Mouse (Mus musculus) liver, adult 2 months (tissue): ENCODE data around the gene Calcrl.

Experiments used
- CTCF ChIP-seq: fragments of 200-500 bp; IDR thresholded peaks from 2 replicates; pipeline ENCODE4 v1.5.1; 2011; ENCODE audit warnings: low read depth, low read length, control low read depth
- POLR2A ChIP-seq: fragments of 200-500 bp; IDR thresholded peaks from 2 replicates; pipeline ENCODE4 v1.6.1; 2011; ENCODE audit warnings: low read length, control low read depth; ENCODE audit not compliant: insufficient read depth; ENCODE audit errors: extremely low read depth

DNA sequence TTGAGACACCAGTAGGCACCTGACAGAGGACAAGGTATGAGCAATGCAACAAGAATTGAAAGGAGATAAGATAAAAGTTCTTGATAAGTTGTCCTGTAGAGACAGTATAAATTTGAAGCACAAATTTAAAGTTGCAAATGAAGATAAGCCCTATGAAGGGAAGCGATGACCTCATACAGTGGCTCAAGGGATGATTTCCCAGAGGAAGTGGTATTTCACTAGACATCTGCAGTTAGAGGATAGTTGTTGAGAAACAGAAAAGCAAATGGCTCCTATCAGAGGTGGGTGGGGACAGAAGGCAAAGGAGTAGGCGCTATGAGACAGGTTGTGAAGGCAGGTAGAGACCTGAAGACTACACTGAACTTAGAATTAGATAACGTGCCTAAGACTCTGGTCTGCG is 32.0 kb downstream of the Calcrl start:
- TF ChIP-seq CTCF: no peak
- TF ChIP-seq POLR2A: no peak
